Mouse (Mus musculus) adipose tissue, adult 10 weeks (tissue): Measurements from ENCODE around the gene Ctcf. TPM values are rescaled to one million over a fixed set of nuclear protein-coding genes. Genes with fewer than 3 reads are reported as not detected.

ENCODE experiments used
- polyA plus RNA-seq: library from polyadenylated mRNA; stranded (reverse); fragments of 350-450 nt; fragmentation: Illumina TruSeq; extraction: RNeasy Lipid Tissue Mini Kit (QIAGEN cat#74804); gene quantifications from one replicate; pipeline ENCODE4 v1.2.3, GENCODE M21; 2014; ENCODE audit warnings: low read depth, low replicate concordance

The Ctcf gene
- 38.3 TPM for polyA plus RNA-seq

GRCm38 (mm10) chr8:105636018-105636962 is at the start of gene Ctcf:
Gene Ctcf (plus strand): TSS chr8:105636568.

GRCm38 (mm10) chr8:105604804-105605381 is 31.5 kb upstream of the Ctcf start, which contains the start of gene Ripor1:
Gene Ripor1 (plus strand): TSS chr8:105605255.

GRCm38 (mm10) chr8:105636963-105637510 is 669 bp downstream of the Ctcf start, which contains the start of gene Agrp:
Gene Agrp (minus strand): TSS chr8:105637393.

GRCm38 (mm10) chr8:105685796-105686308 is 49.5 kb downstream of the Ctcf start, which contains the start of gene Carmil2:
Gene Carmil2 (plus strand): TSS chr8:105686274.

GRCm38 (mm10) chr8:105700966-105701824 is 64.8 kb downstream of the Ctcf start, which contains the start of the genes Acd and Pard6a:
Gene Acd (minus strand): TSS chr8:105701102.
Gene Pard6a (plus strand): TSS chr8:105701148.

GRCm38 (mm10) chr8:105707498-105708403 is 71.4 kb downstream of the Ctcf start, which contains the start of the genes 4933405L10Rik and Enkd1:
Gene 4933405L10Rik (plus strand): TSS chr8:105707655.
Gene Enkd1 (minus strand): TSS chr8:105708210.

Other genes starting within 250 kb of the Ctcf start
- gene Kctd19, start 223.1 kb upstream of the Ctcf start, polyA plus RNA-seq: 4.8 TPM
- gene Lrrc36, start 223.0 kb upstream of the Ctcf start, polyA plus RNA-seq: 5.2 TPM
- gene Tppp3, start 165.0 kb upstream of the Ctcf start, polyA plus RNA-seq: 75.1 TPM
- gene Zdhhc1, start 139.7 kb upstream of the Ctcf start, polyA plus RNA-seq: 32.3 TPM
- gene Hsd11b2, start 117.8 kb upstream of the Ctcf start, polyA plus RNA-seq: 1.1 TPM
- 128 TPM for gene Atp6v0d1, start 70.5 kb upstream of the Ctcf start, polyA plus RNA-seq
- gene Ripor1, start 31.3 kb upstream of the Ctcf start, polyA plus RNA-seq: 18.4 TPM
- gene Agrp, start 825 bp downstream of the Ctcf start, polyA plus RNA-seq: not detected
- gene Carmil2, start 49.7 kb downstream of the Ctcf start, polyA plus RNA-seq: 0.82 TPM
- gene Acd, start 64.5 kb downstream of the Ctcf start, polyA plus RNA-seq: 24.3 TPM
- gene Pard6a, start 64.6 kb downstream of the Ctcf start, polyA plus RNA-seq: 13.0 TPM
- gene 4933405L10Rik, start 71.1 kb downstream of the Ctcf start, polyA plus RNA-seq: 0.74 TPM
- gene Enkd1, start 71.6 kb downstream of the Ctcf start, polyA plus RNA-seq: 6.0 TPM
- 10.8 TPM for gene Gfod2, start 122.1 kb downstream of the Ctcf start, polyA plus RNA-seq
- 15.9 TPM for gene Ranbp10, start 190.8 kb downstream of the Ctcf start, polyA plus RNA-seq
- gene Tsnaxip1, start 191.2 kb downstream of the Ctcf start, polyA plus RNA-seq: 5.6 TPM
- 12.0 TPM for gene Cenpt, start 216.7 kb downstream of the Ctcf start, polyA plus RNA-seq
- 24.7 TPM for gene Thap11, start 218.6 kb downstream of the Ctcf start, polyA plus RNA-seq
- 71.3 TPM for gene Nutf2, start 224.0 kb downstream of the Ctcf start, polyA plus RNA-seq
- 30.9 TPM for gene Edc4, start 244.3 kb downstream of the Ctcf start, polyA plus RNA-seq